Mouse (Mus musculus) cortical plate, adult 2 months (tissue): Measurements from ENCODE around the gene Mthfsd. TPM values are rescaled to one million over a fixed set of nuclear protein-coding genes. Genes with fewer than 3 reads are reported as not detected.

Source experiments
- H3K27ac ChIP-seq: fragments of 200-500 bp; 2 replicates; pipeline ENCODE4 v1.5.1; 2012; ENCODE audit warnings: low read length, control low read depth, inconsistent platforms; ENCODE audit not compliant: insufficient read depth
- H3K4me1 ChIP-seq: fragments of 200-500 bp; 2 replicates; pipeline ENCODE4 v1.6.1; 2011; ENCODE audit warnings: low read length; ENCODE audit not compliant: control insufficient read depth, insufficient read depth
- H3K4me3 ChIP-seq: fragments of 200-500 bp; 2 replicates; pipeline ENCODE4 v1.5.1; 2011; ENCODE audit warnings: mild to moderate bottlenecking, low read length, control low read depth; ENCODE audit not compliant: insufficient read depth
- CTCF ChIP-seq: fragments of 200-500 bp; IDR thresholded peaks from 2 replicates; pipeline ENCODE4 v1.5.1; 2011; ENCODE audit warnings: mild to moderate bottlenecking, control low read depth, low read length; ENCODE audit not compliant: insufficient read depth; ENCODE audit errors: extremely low read depth
- POLR2A ChIP-seq: fragments of 200-500 bp; IDR thresholded peaks from 2 replicates; pipeline ENCODE4 v1.6.1; 2011; ENCODE audit warnings: mild to moderate bottlenecking, low read length, control low read depth; ENCODE audit not compliant: insufficient read depth; ENCODE audit errors: extremely low read depth
- polyA plus RNA-seq: library from polyadenylated mRNA; depleted of rRNA; stranded (reverse); fragments of >200 nt; gene quantifications from 2 replicates; pipeline ENCODE4 v1.2.3, GENCODE M21; 2012

Mthfsd gene
- polyA plus RNA-seq, 1 experiment: 95.8 TPM

- H3K4me1 ChIP-seq: no peaks in the 10 kb centered on the region
- TF ChIP-seq POLR2A (no peak), CTCF (no peak)
These were observed 18.4 kb downstream of the Mthfsd start for GRCm38 (mm10) chr8:121089631-121090380.

GRCm38 (mm10) chr8:121088871-121089630 is 19.1 kb downstream of the Mthfsd start:
- H3K4me3 ChIP-seq: no peak overlapping the region
- TF ChIP-seq POLR2A: no peak
- no peak for TF ChIP-seq CTCF
- no peaks in the 10 kb centered on the region for H3K4me1 ChIP-seq
- H3K27ac ChIP-seq: no peak overlapping the region

More at GRCm38 (mm10) chr8:121089631-121090380, 18.4 kb downstream of the Mthfsd start:
- Histone ChIP-seq H3K4me3 (no peak overlapping the region), H3K27ac (no peak overlapping the region)

- H3K4me3 ChIP-seq: no peak overlapping the region
- TF ChIP-seq CTCF: no peak
- no peak for TF ChIP-seq POLR2A
- no peak overlapping the region for H3K27ac ChIP-seq
- H3K4me1 ChIP-seq: no peaks in the 10 kb centered on the region
These were observed 19.9 kb downstream of the Mthfsd start for GRCm38 (mm10) chr8:121088281-121088680.

GRCm38 (mm10) chr8:121086004-121086900 is 21.9 kb downstream of the Mthfsd start:
- Histone ChIP-seq H3K4me1 (no peaks in the 10 kb centered on the region), H3K27ac (no peak overlapping the region), H3K4me3 (no peak overlapping the region)
- TF ChIP-seq CTCF (no peak), POLR2A (no peak)

GRCm38 (mm10) chr8:121085561-121085960 is 22.6 kb downstream of the Mthfsd start:
- Histone ChIP-seq H3K4me1 (no peaks in the 10 kb centered on the region), H3K27ac (no peak overlapping the region), H3K4me3 (no peak overlapping the region)
- no peak for TF ChIP-seq CTCF
- no peak for TF ChIP-seq POLR2A

- Histone ChIP-seq H3K4me1 (no peaks in the 10 kb centered on the region), H3K4me3 (peak overlapping the region; percentile 27; the same call in 1 of the 2 replicates), H3K27ac (no peak overlapping the region)
- no peak for TF ChIP-seq POLR2A
- no peak for TF ChIP-seq CTCF
These were observed 23.2 kb downstream of the Mthfsd start for GRCm38 (mm10) chr8:121085011-121085410.

- H3K27ac ChIP-seq: peak within 1 kb of the TSS; percentile 45
- no peaks in the 10 kb centered on the region for H3K4me1 ChIP-seq
- H3K4me3 ChIP-seq: peak within 1 kb of the TSS; percentile 27; the same call in 1 of the 2 replicates
- no peak for TF ChIP-seq CTCF
- TF ChIP-seq POLR2A: no peak
These were observed 23.8 kb downstream of the Mthfsd start, which contains the start of gene Foxf1 for GRCm38 (mm10) chr8:121084210-121084951. Gene Foxf1 (plus strand): TSS chr8:121084386.

- TF ChIP-seq CTCF: no peak
- TF ChIP-seq POLR2A: no peak
- Histone ChIP-seq H3K27ac (no peak overlapping the region), H3K4me1 (no peaks in the 10 kb centered on the region), H3K4me3 (0 out of 2 replicates have a peak overlapping the region, but pooled peaks have one; percentile 24)
These were observed 24.3 kb downstream of the Mthfsd start for GRCm38 (mm10) chr8:121083936-121084209.

GRCm38 (mm10) chr8:121083093-121083935 is 24.9 kb downstream of the Mthfsd start:
- Histone ChIP-seq H3K4me3 (peak overlapping the region; percentile 24; the same call in 1 of the 2 replicates), H3K27ac (peak overlapping the region; percentile 45; the same call in 1 of the 2 replicates), H3K4me1 (no peaks in the 10 kb centered on the region)
- TF ChIP-seq CTCF: no peak
- TF ChIP-seq POLR2A: no peak
